Mouse (Mus musculus): ENCODE data around the gene Spock1.

Spock1 gene

GRCm38 (mm10) chr13:57659872-57660271, 248.3 kb downstream of the Spock1 start:
- DNase-seq (ENCODE audit: low spot score): no peak

- DNase-seq (ENCODE audit: low spot score): no peak
Observed at GRCm38 (mm10) chr13:57656606-57657005, 251.5 kb downstream of the Spock1 start.

- DNase-seq (ENCODE audit: low spot score): no peak
Observed at GRCm38 (mm10) chr13:57654362-57654761, 253.8 kb downstream of the Spock1 start.

GRCm38 (mm10) chr13:57651236-57651635, 256.9 kb downstream of the Spock1 start:
- no peak for DNase-seq (ENCODE audit: low spot score)

- no peak for DNase-seq (ENCODE audit: low spot score)
Observed at GRCm38 (mm10) chr13:57648784-57649183, 259.3 kb downstream of the Spock1 start.

GRCm38 (mm10) chr13:57647456-57647855, 260.7 kb downstream of the Spock1 start:
- no peak for DNase-seq (ENCODE audit: low spot score)

GRCm38 (mm10) chr13:57643036-57643435, 265.1 kb downstream of the Spock1 start:
- no peak for DNase-seq (ENCODE audit: low spot score)

- DNase-seq (ENCODE audit: low spot score): no peak
Observed at GRCm38 (mm10) chr13:57641649-57642048, 266.5 kb downstream of the Spock1 start.

GRCm38 (mm10) chr13:57640968-57641367, 267.2 kb downstream of the Spock1 start:
- no peak for DNase-seq (ENCODE audit: low spot score)

GRCm38 (mm10) chr13:57638820-57639219, 269.3 kb downstream of the Spock1 start:
- no peak for DNase-seq (ENCODE audit: low spot score)

GRCm38 (mm10) chr13:57637606-57638132, 270.5 kb downstream of the Spock1 start:
- no peak for DNase-seq (ENCODE audit: low spot score)

GRCm38 (mm10) chr13:57637080-57637572, 271.0 kb downstream of the Spock1 start:
- DNase-seq (ENCODE audit: low spot score): no peak

GRCm38 (mm10) chr13:57636196-57637015, 271.7 kb downstream of the Spock1 start:
- DNase-seq (ENCODE audit: low spot score): no peak

GRCm38 (mm10) chr13:57630532-57630931, 277.6 kb downstream of the Spock1 start:
- no peak for DNase-seq (ENCODE audit: low spot score)

- no peak for DNase-seq (ENCODE audit: low spot score)
Observed at GRCm38 (mm10) chr13:57628218-57628617, 279.9 kb downstream of the Spock1 start.

GRCm38 (mm10) chr13:57626434-57626833, 281.7 kb downstream of the Spock1 start:
- DNase-seq (ENCODE audit: low spot score): no peak

- DNase-seq (ENCODE audit: low spot score): no peak
Observed at GRCm38 (mm10) chr13:57623909-57624481, 284.1 kb downstream of the Spock1 start.

- no peak for DNase-seq (ENCODE audit: low spot score)
Observed at GRCm38 (mm10) chr13:57619079-57619768, 288.9 kb downstream of the Spock1 start.

GRCm38 (mm10) chr13:57611326-57612171, 296.6 kb downstream of the Spock1 start:
- DNase-seq (ENCODE audit: low spot score): no peak

GRCm38 (mm10) chr13:57609946-57610345, 298.2 kb downstream of the Spock1 start:
- no peak for DNase-seq (ENCODE audit: low spot score)

- DNase-seq (ENCODE audit: low spot score): no peak
Observed at GRCm38 (mm10) chr13:57604437-57604836, 303.7 kb downstream of the Spock1 start.

GRCm38 (mm10) chr13:57603226-57603625, 304.9 kb downstream of the Spock1 start:
- no peak for DNase-seq (ENCODE audit: low spot score)

Measured in urinary bladder, postnatal 25 days (tissue).